Mouse (Mus musculus) CD4-positive, CD25-positive, alpha-beta regulatory T cell, adult 2 months (primary cell): ENCODE data around the gene Kcna5.

ENCODE experiments used
- DNase-seq: peaks from one replicate; pipeline ENCODE4 v3.0.0-alpha.2; 2012; ENCODE audit warnings: low read depth, low spot score

Gene Kcna5

GRCm38 (mm10) chr6:126535208-126535910 is at the start of gene Kcna5:
TSS of gene Kcna5 (minus strand) at chr6:126535412.
- DNase-seq: no peak

- peak; percentile 26 for DNase-seq
These were observed 47.9 kb upstream of the Kcna5 start for GRCm38 (mm10) chr6:126583075-126583474.

GRCm38 (mm10) chr6:126581632-126582031 is 46.4 kb upstream of the Kcna5 start:
- no peak for DNase-seq

- no peak for DNase-seq
These were observed 45.4 kb upstream of the Kcna5 start for GRCm38 (mm10) chr6:126580571-126580970.

- DNase-seq: no peak
These were observed 42.2 kb upstream of the Kcna5 start for GRCm38 (mm10) chr6:126577415-126577814.

GRCm38 (mm10) chr6:126576566-126576965 is 41.4 kb upstream of the Kcna5 start:
- no peak for DNase-seq

- no peak for DNase-seq
These were observed 39.6 kb upstream of the Kcna5 start for GRCm38 (mm10) chr6:126574778-126575177.

GRCm38 (mm10) chr6:126573021-126573420 is 37.8 kb upstream of the Kcna5 start:
- DNase-seq: no peak

- no peak for DNase-seq
These were observed 34.6 kb upstream of the Kcna5 start for GRCm38 (mm10) chr6:126569809-126570208.

DNA sequence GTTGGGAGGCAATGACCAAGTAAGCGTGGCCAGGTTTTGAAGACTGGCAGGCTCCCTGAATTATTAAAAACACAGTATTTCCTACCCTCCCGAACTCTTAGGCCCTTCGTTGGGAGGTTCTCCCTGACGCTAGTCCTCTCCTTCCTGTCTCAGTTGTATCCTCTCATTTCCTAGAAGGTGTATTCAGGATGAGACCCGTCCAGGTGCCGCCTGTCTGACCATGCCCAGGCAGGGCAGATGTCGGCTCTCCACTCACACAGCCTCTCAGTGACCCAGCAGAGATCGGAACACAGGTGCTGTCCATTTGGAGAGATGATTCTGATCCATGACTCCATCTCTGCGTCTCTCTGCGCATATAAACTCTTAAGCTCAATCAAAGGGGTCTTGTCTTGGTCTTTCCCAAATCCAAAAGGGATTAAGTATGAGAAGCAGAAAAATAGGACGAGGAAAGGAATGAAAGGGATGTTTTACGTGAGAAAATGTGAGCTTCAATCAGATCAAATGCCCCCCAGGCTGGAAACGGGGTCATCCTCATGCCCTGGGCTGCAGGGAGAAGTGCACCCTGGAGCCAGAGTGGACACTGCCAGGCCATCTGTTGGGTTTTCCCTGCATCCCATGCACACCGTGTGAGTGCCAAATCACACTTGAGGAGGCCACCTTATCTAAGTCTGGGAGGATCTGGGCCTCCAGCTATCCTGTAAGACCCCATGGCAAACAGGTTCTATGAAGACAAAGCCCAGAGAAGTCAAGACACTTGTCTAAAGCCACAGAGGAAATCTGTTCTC is 33.0 kb upstream of the Kcna5 start:
- no peak for DNase-seq

GRCm38 (mm10) chr6:126567326-126567725 is 32.1 kb upstream of the Kcna5 start:
- DNase-seq: no peak

- DNase-seq: no peak
These were observed 29.2 kb upstream of the Kcna5 start for GRCm38 (mm10) chr6:126564376-126564775.

GRCm38 (mm10) chr6:126563898-126564297 is 28.7 kb upstream of the Kcna5 start:
- peak; percentile 56 for DNase-seq

- DNase-seq: no peak
These were observed 26.5 kb upstream of the Kcna5 start for GRCm38 (mm10) chr6:126561702-126562101.

DNA sequence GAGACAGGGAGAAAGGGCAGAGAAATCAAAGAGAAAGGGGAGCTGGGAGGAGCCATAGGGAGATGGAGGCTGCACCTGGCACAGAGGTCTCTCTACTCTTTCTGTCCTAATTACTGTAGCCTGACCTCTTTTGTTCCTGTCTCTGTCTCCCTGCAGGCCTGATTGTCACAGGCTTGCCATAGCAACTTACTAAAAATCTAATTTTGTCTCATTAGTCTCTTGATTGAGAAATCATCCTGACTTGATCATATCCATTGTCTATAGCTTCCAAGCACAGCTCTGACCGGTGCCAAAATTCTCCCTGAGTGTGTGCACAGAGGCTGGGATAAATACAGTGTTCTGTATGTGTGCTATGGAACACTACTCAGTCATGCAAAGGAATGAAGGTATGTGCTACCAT is 25.5 kb upstream of the Kcna5 start:
- no peak for DNase-seq

DNA sequence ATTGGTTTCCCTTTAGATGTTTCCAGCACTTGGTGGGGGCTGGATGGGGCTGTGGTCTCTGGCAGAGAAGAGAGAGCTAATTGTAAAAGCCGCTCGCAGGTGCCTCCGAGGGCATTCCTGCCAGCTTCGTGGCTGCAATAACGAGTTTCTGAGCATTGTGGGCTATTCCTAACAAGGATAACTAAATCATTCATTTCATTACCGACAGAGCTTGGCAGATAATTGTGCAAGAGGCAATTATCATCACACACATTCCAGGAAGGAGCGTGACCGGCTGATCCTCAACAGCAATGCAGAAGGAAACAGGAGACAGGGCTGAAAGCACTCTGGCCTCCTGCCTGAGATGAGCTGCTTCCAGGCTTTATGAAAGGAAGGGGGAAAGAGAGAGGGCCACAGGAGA is 24.8 kb upstream of the Kcna5 start:
- DNase-seq: no peak

DNA sequence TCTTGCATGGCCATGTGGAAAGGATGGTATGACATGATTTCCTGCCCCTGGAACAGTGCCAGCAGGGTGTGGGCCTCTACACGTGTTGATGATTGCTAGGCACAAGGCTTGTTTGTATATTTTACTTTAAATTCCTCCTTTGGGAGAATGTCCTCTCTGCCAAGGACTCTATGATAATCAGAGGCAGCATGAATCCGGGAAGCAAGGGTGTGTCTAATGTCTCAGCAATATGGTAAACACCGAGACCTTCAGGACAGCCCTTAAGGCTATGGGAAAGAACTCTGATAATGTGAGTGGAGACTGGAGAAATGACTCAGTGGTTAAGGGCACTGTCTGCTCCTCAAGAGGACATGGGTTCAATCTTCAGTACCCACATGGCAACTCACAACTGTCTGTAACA is 23.1 kb upstream of the Kcna5 start:
- no peak for DNase-seq

DNA sequence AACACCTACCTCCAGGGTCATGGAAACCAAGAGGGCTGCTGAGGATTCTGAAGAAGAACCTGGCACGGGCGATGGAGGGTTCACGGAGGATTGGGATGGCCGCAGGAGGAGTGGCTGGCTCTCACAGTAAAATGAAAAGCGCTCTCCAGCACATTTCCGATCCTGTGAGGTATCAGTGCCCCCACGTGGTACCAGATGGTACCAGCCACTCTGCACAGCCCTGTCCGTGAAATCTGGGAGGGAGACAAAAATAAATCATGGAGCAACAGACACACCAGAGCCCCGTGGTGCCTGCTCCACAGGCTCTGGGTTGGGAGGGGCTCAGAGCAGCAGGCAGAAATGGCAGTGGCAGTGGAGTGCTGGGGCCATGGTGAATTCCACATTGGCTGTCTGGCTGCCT is 18.6 kb upstream of the Kcna5 start:
- DNase-seq: no peak

DNA sequence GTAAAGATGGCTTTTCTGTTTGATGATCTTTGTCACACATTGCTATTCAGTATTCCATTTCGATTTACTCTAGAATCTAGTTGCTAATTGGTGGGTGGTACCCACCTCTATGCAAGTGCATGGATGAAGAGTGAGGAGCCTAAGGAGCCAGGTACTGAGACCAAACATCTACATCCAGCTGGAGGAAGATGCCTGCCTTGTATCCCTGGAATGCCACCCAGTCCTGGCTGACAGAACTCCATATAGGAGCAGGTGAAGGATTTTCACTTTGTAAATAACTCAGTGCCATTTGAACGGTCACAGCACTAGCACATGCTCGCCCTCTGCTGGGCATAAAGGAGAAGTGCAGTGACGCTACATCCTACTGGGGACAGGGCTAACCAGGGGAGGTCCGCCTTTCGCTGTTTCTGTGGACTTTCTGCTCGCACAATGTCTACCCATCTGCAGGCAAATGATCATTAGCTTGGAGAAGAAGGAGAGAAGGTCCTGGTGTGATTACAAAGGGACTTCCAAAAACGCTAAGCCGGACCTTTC is 16.7 kb upstream of the Kcna5 start:
- DNase-seq: peak; percentile 58

- no peak for DNase-seq
These were observed 9.2 kb upstream of the Kcna5 start for GRCm38 (mm10) chr6:126544107-126545036.

- no peak for DNase-seq
These were observed 7.5 kb upstream of the Kcna5 start for GRCm38 (mm10) chr6:126542724-126543123.

DNA sequence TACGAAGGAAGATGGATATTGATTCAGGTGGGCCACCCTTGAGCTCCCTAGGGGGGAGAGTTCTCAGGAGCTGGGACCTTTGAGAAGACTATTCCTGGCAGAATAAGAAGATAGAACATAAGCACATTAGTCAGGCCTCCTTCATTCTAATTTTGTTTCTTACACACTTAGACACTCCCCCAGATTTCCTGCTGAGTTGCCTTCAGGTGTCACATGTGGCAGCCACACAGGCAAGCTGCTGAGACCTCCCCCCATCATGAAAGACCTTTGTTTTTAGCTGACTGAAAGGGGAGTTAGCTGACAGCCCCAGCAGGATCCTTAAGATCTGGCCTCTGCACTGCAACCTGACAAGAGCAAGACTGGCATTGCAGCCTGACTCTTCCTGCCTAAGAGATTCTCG is 2.3 kb upstream of the Kcna5 start:
- DNase-seq: no peak
